Mouse (Mus musculus) heart, embryonic 12.5 days (tissue): ENCODE measurements at regions not wholly inside any gene's neighbourhood (a gene's known extent, or its start where the extent isn't known, plus 50 kb on each side); places are given as distances from the start of the nearest gene placed in this dataset.

ENCODE experiments used
- ATAC-seq: fragments of 200-750 bp; cut with Nextera tagmentation; 2 replicates; pipeline ENCODE4 v1.8.0; 2017; ENCODE audit warnings: moderate TSS enrichment, moderate library complexity; ENCODE audit not compliant: insufficient number of reproducible peaks, low FRiP score
- H3K27ac ChIP-seq: fragments of 300-500 bp; sonication (generic); 2 replicates; pipeline ENCODE4 v1.5.1; 2016; ENCODE audit warnings: mild to moderate bottlenecking, moderate library complexity; ENCODE audit not compliant: poor library complexity, severe bottlenecking
- H3K27me3 ChIP-seq: fragments of 300-500 bp; sonication (generic); replicated peaks from 2 replicates; pipeline ENCODE4 v1.6.1; 2016; ENCODE audit warnings: mild to moderate bottlenecking, moderate library complexity
- H3K36me3 ChIP-seq: fragments of 300-500 bp; sonication (generic); 2 replicates; pipeline ENCODE4 v1.6.1; 2016; ENCODE audit warnings: mild to moderate bottlenecking, moderate library complexity
- H3K4me1 ChIP-seq: fragments of 300-500 bp; sonication (generic); replicated peaks from 2 replicates; pipeline ENCODE4 v1.6.1; 2016; ENCODE audit warnings: mild to moderate bottlenecking
- H3K4me2 ChIP-seq: fragments of 300-500 bp; sonication (generic); 2 replicates; pipeline ENCODE4 v1.6.1; 2016; ENCODE audit warnings: mild to moderate bottlenecking, moderate library complexity
- H3K4me3 ChIP-seq: fragments of 300-500 bp; sonication (generic); 2 replicates; pipeline ENCODE4 v1.5.1; 2016; ENCODE audit warnings: mild to moderate bottlenecking
- H3K9ac ChIP-seq: fragments of 300-500 bp; sonication (generic); 2 replicates; pipeline ENCODE4 v1.6.1; 2016; ENCODE audit warnings: mild to moderate bottlenecking, moderate library complexity
- H3K9me3 ChIP-seq: fragments of 300-500 bp; sonication (generic); replicated peaks from 2 replicates; pipeline ENCODE4 v1.6.1; 2016; ENCODE audit warnings: mild to moderate bottlenecking, moderate library complexity
- WGBS: fragments of 180-500 bp; shearing (Covaris S2); methylation state at CpG from one replicate; pipeline ENCODE4 v1.1.7; 2016; 5-methylcytosine and 5-hydroxymethylcytosine counted together

DNA sequence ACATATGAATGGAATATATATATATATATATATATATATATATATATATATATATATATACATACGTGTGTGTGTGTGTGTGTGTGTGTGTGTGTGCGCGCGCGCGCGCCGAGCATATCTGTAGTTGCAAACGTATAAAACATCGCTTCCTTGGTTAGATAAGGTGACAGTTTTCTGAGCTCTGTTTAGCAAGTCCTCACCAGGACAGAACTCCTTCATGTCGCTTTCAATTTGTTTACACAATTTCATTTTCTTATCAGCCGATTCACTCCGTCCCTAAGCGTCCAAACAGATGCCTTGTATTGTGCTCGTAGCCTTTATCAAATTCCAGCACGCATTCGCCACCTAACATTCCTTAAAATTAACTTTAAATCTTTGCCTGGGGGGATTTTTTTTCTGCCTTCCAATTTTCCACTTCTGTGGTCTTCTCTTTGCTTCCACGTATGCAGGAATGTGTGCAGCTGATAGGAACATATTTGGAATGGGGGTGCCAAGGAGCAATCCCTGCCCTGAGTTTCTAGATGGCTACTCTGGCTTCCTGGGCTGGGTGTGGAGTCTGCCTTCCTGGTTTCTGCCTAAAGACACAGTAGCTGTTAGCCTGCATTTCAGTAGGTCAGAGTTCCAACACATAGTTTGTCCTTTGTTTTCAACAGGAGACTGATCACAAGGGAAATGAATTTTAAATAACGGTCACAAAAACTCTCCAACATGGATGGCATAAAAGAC is 575.7 kb downstream of the Robo2 start:
- whole genome bisulfite sequencing, result 46% methylated on average over 18 of the region's 19 CpGs
- no peak overlapping the region for H3K27ac ChIP-seq
- H3K4me3 ChIP-seq, result peak overlapping the region; percentile 37
- peaks cover 4% of the 10 kb centered on the region; the same call in 1 of the 2 replicates for H3K4me1 ChIP-seq
- ATAC-seq, result no peak
- no peak overlapping the region for H3K9ac ChIP-seq
- no peaks in the 10 kb centered on the region for H3K27me3 ChIP-seq
- H3K9me3 ChIP-seq, result peaks cover 3% of the 10 kb centered on the region; the same call in 1 of the 2 replicates
- no peaks in the 10 kb centered on the region for H3K36me3 ChIP-seq
- peak overlapping the region; percentile 61 for H3K4me2 ChIP-seq

DNA sequence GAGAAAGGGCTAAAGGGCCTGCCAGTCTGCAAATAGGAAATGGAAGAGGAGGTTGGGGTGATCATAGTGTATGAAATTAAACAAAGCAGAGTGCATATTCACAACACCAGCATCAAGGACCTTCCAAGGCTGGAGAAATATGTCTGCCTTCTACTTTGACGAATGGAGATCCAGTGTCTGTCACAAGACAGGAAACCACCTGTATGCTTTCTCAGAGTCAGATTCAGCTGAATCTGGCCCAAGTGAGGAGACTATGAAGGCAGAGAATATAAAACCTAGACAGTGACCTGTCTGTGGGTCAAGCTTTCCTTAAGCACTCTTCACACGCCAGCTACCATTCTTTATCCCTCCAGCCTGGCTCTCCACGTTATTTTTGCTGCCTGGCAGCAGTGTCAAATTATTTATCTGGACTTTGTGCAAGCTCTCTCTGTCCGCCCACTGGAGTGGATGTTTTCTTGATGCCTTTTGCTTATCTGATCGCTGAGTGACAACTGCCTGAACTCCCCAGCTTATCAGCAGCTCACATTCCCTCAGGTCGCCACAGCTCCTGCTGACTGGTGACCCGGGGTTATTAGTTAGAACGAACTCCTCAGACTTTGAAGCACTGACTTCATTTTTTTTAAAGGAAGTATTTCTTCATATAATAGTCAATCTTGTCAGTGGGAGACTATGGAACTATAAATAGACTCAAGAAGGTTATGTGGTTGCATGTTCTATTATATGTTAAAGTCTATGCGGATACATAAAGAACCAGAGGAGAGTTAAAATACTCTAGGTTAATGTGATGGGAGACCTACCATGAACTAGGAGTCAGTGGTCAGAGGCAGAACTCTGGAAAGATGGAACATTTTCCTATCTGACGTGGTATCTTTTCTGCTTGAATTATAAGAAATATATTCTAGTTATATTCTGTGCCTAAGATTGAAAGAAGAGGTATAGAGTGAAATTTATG is 590.0 kb downstream of the Robo2 start:
- Histone ChIP-seq H3K36me3 (no peaks in the 10 kb centered on the region), H3K9ac (no peak overlapping the region), H3K4me2 (no peak overlapping the region; the same call in 1 of the 2 replicates), H3K27me3 (no peaks in the 10 kb centered on the region), H3K4me1 (peaks cover 7% of the 10 kb centered on the region), H3K27ac (no peak overlapping the region; the same call in 1 of the 2 replicates), H3K4me3 (no peak overlapping the region), H3K9me3 (no peaks in the 10 kb centered on the region)
- WGBS, result 21% methylated on average over 10 of the region's 10 CpGs
- ATAC-seq, result no peak; the same call in 1 of the 2 replicates

DNA sequence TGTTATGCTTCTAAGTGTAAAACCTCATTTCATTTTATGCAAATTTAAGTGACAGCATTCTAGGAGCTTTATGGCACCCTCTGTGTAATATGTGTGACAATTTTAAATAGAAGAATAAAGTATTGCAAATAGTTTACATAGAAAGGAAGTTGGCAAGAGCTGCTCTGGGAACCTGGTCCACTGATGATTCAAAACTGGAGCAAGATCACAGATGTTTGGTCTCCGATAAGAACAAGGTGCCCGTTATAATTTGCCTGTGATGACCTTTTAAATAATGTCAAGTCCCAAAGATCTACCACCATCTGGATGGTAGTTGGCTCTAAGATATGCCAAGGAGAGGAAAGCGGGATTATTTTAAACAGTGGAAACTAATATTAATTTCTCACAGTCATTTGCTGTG is 607.1 kb downstream of the Robo2 start:
- WGBS, result 86% methylated on average over 3 of the region's 3 CpGs

DNA sequence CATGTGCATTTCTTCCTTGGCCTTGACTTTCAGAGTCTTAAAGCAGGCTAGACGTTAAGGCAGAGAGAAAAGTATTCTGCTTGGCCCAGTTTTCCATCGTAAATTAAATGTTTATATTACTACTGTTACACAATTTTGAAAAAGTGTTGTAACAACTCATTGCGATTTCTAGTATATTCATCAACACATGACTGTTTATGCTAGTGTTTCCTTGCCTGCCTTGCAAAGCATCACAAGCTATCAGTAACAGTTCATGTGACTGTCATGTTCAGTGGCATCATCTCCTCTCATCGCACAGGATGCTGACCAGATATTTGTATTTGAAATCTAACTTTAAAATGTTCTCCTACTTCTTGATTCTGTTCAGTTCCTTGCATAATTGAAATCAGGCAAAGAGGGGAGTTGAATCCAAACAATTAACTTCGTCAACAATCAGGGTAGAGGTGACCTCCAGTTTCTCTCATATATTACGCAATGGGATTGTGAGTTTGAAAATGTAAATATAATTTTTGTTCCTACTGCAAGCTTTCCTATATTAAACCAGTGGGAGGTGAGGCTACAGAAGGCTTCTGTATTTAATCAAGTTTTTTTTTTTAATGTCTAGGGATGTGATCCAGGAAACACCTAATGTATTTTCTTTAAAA is 615.0 kb downstream of the Robo2 start:
- WGBS, result 83% methylated on average over 6 of the region's 6 CpGs
- Histone ChIP-seq H3K9me3 (no peaks in the 10 kb centered on the region), H3K9ac (no peak overlapping the region), H3K4me2 (no peak overlapping the region), H3K4me3 (no peak overlapping the region), H3K4me1 (no peaks in the 10 kb centered on the region), H3K27me3 (no peaks in the 10 kb centered on the region), H3K27ac (no peak overlapping the region), H3K36me3 (no peaks in the 10 kb centered on the region)
- no peak for ATAC-seq

More for the DNA sequence above, 607.1 kb downstream of the Robo2 start:
- Histone ChIP-seq H3K36me3 (no peaks in the 10 kb centered on the region), H3K27ac (no peak overlapping the region), H3K9ac (no peak overlapping the region), H3K4me3 (no peak overlapping the region), H3K4me1 (no peaks in the 10 kb centered on the region), H3K9me3 (peaks cover under 1% of the 10 kb centered on the region; the same call in 1 of the 2 replicates), H3K27me3 (no peaks in the 10 kb centered on the region), H3K4me2 (no peak overlapping the region)
- no peak for ATAC-seq

DNA sequence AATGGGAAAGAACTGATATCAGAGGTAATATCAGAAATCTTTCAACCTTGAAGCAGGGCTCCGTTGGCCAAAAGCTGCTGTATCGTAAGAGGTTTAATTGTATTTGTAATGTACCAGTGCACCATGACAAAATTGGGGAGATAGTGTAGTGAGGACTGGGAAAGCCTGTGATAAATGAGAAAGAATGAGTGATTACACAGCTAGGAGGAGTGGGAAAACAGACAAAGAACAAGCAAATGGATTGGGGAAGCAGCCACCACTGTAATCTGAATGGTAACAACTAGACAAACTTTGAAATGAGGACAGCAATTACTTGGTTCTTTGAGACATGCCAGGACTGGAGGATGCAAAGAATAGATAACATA is 626.6 kb downstream of the Robo2 start:
- Histone ChIP-seq H3K36me3 (no peaks in the 10 kb centered on the region), H3K9me3 (no peaks in the 10 kb centered on the region), H3K27me3 (no peaks in the 10 kb centered on the region), H3K4me3 (no peak overlapping the region), H3K27ac (no peak overlapping the region), H3K4me2 (no peak overlapping the region), H3K4me1 (peaks cover 3% of the 10 kb centered on the region), H3K9ac (no peak overlapping the region)
- no peak for ATAC-seq
- WGBS, result 79% methylated on average over 2 of the region's 2 CpGs

DNA sequence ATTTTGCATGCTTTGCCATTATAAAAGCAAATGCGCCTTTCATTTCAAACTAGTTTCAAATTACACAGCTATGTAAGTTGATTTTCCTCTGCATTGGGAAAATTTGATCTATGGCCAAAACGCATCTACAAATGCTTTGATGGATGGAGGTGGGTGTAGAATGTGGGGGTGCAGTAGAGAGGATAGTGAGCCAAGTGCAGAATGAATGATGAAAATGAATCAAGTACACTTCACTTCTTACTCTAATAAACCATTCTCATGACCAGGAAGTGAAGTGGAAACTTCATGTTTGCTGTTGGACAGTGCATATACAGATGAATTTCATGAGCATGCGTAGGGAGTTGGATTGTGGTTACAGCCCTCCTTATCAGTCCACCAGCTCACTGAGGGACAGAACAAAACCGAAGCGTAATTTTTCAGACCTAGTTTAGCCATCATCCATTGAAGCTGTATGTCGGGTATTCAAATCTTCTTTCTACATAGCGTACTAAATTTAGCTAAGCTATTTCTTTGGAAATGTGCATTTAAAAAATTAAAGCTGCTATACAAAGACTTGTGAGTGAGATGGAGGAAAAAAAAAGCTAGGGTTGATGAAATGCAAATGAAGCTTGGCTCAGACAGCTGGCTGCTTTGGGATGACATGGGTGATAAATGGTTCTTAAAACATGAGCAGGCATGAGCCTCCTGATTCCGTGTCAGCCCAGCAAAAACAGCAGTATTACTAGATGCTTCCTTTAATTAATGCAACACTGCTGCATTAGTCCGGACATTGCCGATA is 627.1 kb downstream of the Robo2 start:
- H3K4me2 ChIP-seq, result no peak overlapping the region
- H3K36me3 ChIP-seq, result no peaks in the 10 kb centered on the region
- H3K27me3 ChIP-seq, result no peaks in the 10 kb centered on the region
- no peak overlapping the region for H3K4me3 ChIP-seq
- peaks cover 3% of the 10 kb centered on the region for H3K4me1 ChIP-seq
- WGBS, result 77% methylated on average over 10 of the region's 10 CpGs
- H3K9ac ChIP-seq, result no peak overlapping the region
- ATAC-seq, result no peak
- H3K9me3 ChIP-seq, result no peaks in the 10 kb centered on the region
- no peak overlapping the region for H3K27ac ChIP-seq

DNA sequence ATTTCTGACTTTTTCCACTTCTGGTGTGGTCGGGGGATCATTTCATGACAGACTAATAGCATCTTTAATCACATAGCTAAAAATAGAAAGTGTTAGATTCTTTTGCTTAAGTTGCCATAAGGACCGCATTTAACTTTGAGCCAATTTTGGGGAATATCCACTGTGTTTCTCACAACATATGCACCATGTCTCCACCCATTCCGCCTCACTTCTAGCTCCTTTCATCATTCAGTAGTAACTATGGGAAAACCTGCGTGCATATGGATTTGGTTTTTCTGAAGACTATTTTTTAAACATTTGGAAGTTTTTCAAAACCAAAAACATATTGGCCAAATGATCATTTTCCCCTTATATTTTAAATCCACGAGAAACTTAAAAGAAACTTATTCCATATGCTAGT is 639.2 kb downstream of the Robo2 start:
- Histone ChIP-seq H3K4me1 (no peaks in the 10 kb centered on the region), H3K4me3 (no peak overlapping the region), H3K9me3 (no peaks in the 10 kb centered on the region), H3K36me3 (no peaks in the 10 kb centered on the region), H3K27ac (no peak overlapping the region), H3K9ac (no peak overlapping the region), H3K4me2 (no peak overlapping the region), H3K27me3 (no peaks in the 10 kb centered on the region)
- ATAC-seq, result no peak
- 64% methylated on average over 5 of the region's 5 CpGs for WGBS

DNA sequence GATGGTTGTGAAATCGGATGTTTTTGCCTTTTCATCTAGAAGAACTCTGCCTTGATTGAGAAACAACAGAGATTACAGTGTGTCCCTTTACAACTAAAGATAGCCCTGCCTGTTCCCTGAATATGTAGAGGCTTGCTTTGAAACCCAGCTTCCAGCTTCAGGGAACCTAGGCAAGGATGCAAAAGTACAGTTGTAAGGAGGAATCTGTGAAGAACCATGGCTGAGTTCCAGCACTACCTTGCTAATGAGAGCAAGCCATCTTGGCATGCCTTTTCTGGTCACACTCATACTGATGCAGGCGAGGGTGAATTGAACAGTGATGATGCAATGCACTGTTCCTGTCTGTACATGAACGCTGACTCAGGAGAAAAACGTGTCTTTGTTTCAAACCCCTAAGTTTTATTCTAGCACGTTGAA is 641.2 kb downstream of the Robo2 start:
- H3K4me2 ChIP-seq, result no peak overlapping the region
- H3K27ac ChIP-seq, result no peak overlapping the region
- no peak overlapping the region for H3K9ac ChIP-seq
- 63% methylated on average over 5 of the region's 5 CpGs for WGBS
- no peak for ATAC-seq
- H3K9me3 ChIP-seq, result no peaks in the 10 kb centered on the region
- no peaks in the 10 kb centered on the region for H3K4me1 ChIP-seq
- H3K4me3 ChIP-seq, result no peak overlapping the region
- H3K27me3 ChIP-seq, result no peaks in the 10 kb centered on the region
- H3K36me3 ChIP-seq, result no peaks in the 10 kb centered on the region

DNA sequence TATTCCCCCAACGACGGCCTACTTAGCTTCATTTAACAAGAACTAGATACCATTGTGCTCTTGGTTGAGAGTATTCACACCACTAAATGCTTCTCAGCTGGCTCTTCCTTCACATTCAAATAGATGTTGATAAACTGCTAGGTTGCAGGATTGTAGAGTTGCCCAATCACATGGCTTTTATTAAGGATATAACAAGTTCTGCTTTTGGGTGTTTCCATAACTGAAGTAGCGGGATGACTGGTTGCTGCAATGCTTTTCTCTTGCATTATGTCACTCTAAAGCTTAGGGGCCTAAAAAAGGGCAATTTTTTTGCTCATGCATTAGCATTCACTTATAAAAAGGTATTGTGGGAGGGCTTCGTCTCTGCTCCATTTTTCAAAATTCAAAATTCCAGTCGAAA is 641.9 kb downstream of the Robo2 start:
- no peak overlapping the region for H3K4me3 ChIP-seq
- no peaks in the 10 kb centered on the region for H3K4me1 ChIP-seq
- no peaks in the 10 kb centered on the region for H3K9me3 ChIP-seq
- ATAC-seq, result no peak
- H3K27me3 ChIP-seq, result no peaks in the 10 kb centered on the region
- no peak overlapping the region for H3K4me2 ChIP-seq
- H3K27ac ChIP-seq, result no peak overlapping the region
- WGBS, result 80% methylated on average over 5 of the region's 5 CpGs
- H3K36me3 ChIP-seq, result no peaks in the 10 kb centered on the region
- no peak overlapping the region for H3K9ac ChIP-seq

DNA sequence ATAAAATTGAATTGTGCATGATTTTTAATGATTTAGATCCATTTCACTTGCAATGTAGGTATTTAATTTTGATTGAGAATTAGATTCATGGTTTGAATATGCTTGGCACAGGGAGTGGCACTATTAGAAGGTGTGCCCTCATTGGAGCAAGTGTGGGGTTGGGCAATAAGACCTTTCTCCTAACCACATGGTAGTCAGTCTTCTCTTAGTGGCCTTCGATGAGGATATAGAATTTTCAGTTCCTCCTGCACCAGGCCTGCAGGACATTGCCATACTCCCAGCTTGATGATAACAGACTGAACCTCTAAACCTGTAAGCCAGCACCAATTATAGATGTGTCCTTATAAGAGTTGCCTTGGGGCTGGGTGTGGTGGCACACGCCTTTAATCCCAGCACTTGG is 642.9 kb downstream of the Robo2 start:
- 87% methylated on average over 2 of the region's 2 CpGs for WGBS
- no peak for ATAC-seq
- no peaks in the 10 kb centered on the region for H3K36me3 ChIP-seq

More for the DNA sequence above, 642.9 kb downstream of the Robo2 start:
- Histone ChIP-seq H3K4me1 (no peaks in the 10 kb centered on the region), H3K9me3 (no peaks in the 10 kb centered on the region), H3K4me2 (no peak overlapping the region), H3K27me3 (no peaks in the 10 kb centered on the region), H3K27ac (no peak overlapping the region), H3K4me3 (no peak overlapping the region), H3K9ac (no peak overlapping the region)
